ENCODE assay signal across 8 mouse cellular contexts in genomic region chr4:41165693-41166475, GRCm38 (mm10). TPM values are rescaled to one million over a fixed set of nuclear protein-coding genes. Genes with fewer than 3 reads are reported as not detected.
DNase-seq lines count a peak whose midpoint lies in the region; ATAC-seq and TF ChIP-seq lines count a peak whose summit lies in the region.

No protein-coding gene starts in this region.

- 75% methylated on average over 6 of the region's 6 CpGs for WGBS in forebrain, embryonic 13.5 days
- 83% methylated on average over 6 of the region's 6 CpGs for WGBS in hindbrain, embryonic 10.5 days
- WGBS in lung, adult 2 months = 55% methylated on average over 6 of the region's 6 CpGs

- TF ChIP-seq POLR2A in lung, adult 2 months (IDR thresholded peaks at IDR 0.05; ENCODE audit: borderline replicate concordance, extremely low read depth, low read depth, low read length) = no peak

- DNase-seq in ES-CJ7 (ENCODE audit: low read depth, low spot score) = peak; percentile 71
- DNase-seq in hindbrain, embryonic 10.5 days (ENCODE audit: low spot score) = peak; percentile 66
- DNase-seq in layer of hippocampus, adult 8-10 months (ENCODE audit: low spot score in 2 of 2) = peak; percentile 49 to 83
- DNase-seq in lung, adult 2 months = peak; percentile 72
- peak; percentile 60 for DNase-seq in ovary, postnatal 14 days (ENCODE audit: low spot score)
- peak; percentile 55 for DNase-seq in thymus, postnatal 25 days

- H3K4me2 ChIP-seq in forebrain, embryonic 13.5 days = no peak overlapping the region

- peak overlapping the region; percentile 68 for H3K27ac ChIP-seq in forebrain, embryonic 13.5 days
- peak overlapping the region; percentile 66 for H3K27ac ChIP-seq in hindbrain, embryonic 10.5 days

- peaks cover 10% of the 10 kb centered on the region; the same call in 1 of the 2 replicates for H3K4me1 ChIP-seq in forebrain, embryonic 13.5 days
- H3K4me1 ChIP-seq in hindbrain, embryonic 10.5 days (replicated peaks) = peaks cover 13% of the 10 kb centered on the region
- H3K4me1 ChIP-seq in lung, adult 2 months (ENCODE audit: control insufficient read depth, insufficient read depth, low read length) = no peaks in the 10 kb centered on the region

- no peaks in the 10 kb centered on the region for H3K9me3 ChIP-seq in forebrain, embryonic 13.5 days (replicated peaks)
- no peaks in the 10 kb centered on the region for H3K9me3 ChIP-seq in hindbrain, embryonic 10.5 days

- no peaks in the 10 kb centered on the region for H3K27me3 ChIP-seq in forebrain, embryonic 13.5 days
- no peaks in the 10 kb centered on the region for H3K27me3 ChIP-seq in hindbrain, embryonic 10.5 days (ENCODE audit: insufficient read depth, poor library complexity, severe bottlenecking)

- H3K4me3 ChIP-seq in forebrain, embryonic 13.5 days = no peak overlapping the region
- H3K4me3 ChIP-seq in hindbrain, embryonic 10.5 days = no peak overlapping the region
- H3K4me3 ChIP-seq in lung, adult 2 months (replicated peaks; ENCODE audit: extremely low read depth, low read depth, low read length) = no peak overlapping the region

- 0 out of 2 replicates have a peak overlapping the region, but pooled peaks have one; percentile 12 for H3K9ac ChIP-seq in forebrain, embryonic 13.5 days

- ATAC-seq in cerebellum, adult (ENCODE audit: insufficient number of reproducible peaks, low FRiP score, low TSS enrichment) = peak; percentile 37; the same call in 1 of the 2 replicates
- peak; percentile 73 for ATAC-seq in forebrain, embryonic 13.5 days

- TF ChIP-seq CTCF in lung, adult 2 months (IDR thresholded peaks at IDR 0.05; ENCODE audit: insufficient read depth, low read length) = peak; percentile 33; the same call in 1 of the 2 replicates

- H3K36me3 ChIP-seq in forebrain, embryonic 13.5 days (ENCODE audit: poor library complexity, severe bottlenecking) = peaks cover 18% of the 10 kb centered on the region
- peaks cover 29% of the 10 kb centered on the region for H3K36me3 ChIP-seq in hindbrain, embryonic 10.5 days

RNA-seq across cellular contexts. Expression of gene Ube2r2, which starts 30.3 kb away (rescaled TPM):
- polyA plus RNA-seq in forebrain, embryonic 13.5 days (2015; fragmentation: Nextera tagmentation; extraction: Ambion mirVana) = 73.2 and 74.6 TPM in 2 replicates
- polyA plus RNA-seq in hindbrain, embryonic 10.5 days (2016; fragmentation: Nextera tagmentation; extraction: Ambion mirVana) = 91.4 and 95.2 TPM in 2 replicates
- 10 to 100 TPM; 76.8 to 93.6 (median 82.0) TPM for total RNA-seq in layer of hippocampus, adult 8-10 months (2022)
- polyA plus RNA-seq in lung, adult 2 months (2012; rRNA removed) = 32.2 and 37.7 TPM in 2 replicates

RNA-seq across cellular contexts. Expression of gene Nol6, which starts 41.6 kb away (rescaled TPM):
- 24.2 and 28.7 TPM in 2 replicates for polyA plus RNA-seq in forebrain, embryonic 13.5 days (2015; fragmentation: Nextera tagmentation; extraction: Ambion mirVana)
- polyA plus RNA-seq in hindbrain, embryonic 10.5 days (2016; fragmentation: Nextera tagmentation; extraction: Ambion mirVana) = 30.7 and 32.8 TPM in 2 replicates
- total RNA-seq in layer of hippocampus, adult 8-10 months (2022) = 100 to 1,000 TPM; 101 to 113 (median 103) TPM
- 27.3 and 32.1 TPM in 2 replicates for polyA plus RNA-seq in lung, adult 2 months (2012; rRNA removed)
